Mouse (Mus musculus) forebrain, embryonic 14.5 days (tissue): ENCODE data around the gene Sdhc. TPM values are rescaled to one million over a fixed set of nuclear protein-coding genes. Genes with fewer than 3 reads are reported as not detected.

Experiments used
- ATAC-seq: fragments of 200-750 bp; cut with Nextera tagmentation; 2 replicates; pipeline ENCODE4 v1.8.0; 2017; ENCODE audit warnings: mild to moderate bottlenecking, moderate library complexity
- DNase-seq: peaks from one replicate; pipeline ENCODE4 v3.0.0-alpha.2; 2015; ENCODE audit warnings: low spot score
- H3K27ac ChIP-seq: fragments of 300-500 bp; sonication (generic); 2 replicates; pipeline ENCODE4 v1.5.1; 2014; ENCODE audit warnings: low read depth, mild to moderate bottlenecking, control low read depth, low read length, moderate library complexity
- H3K27me3 ChIP-seq: fragments of 300-500 bp; sonication (generic); replicated peaks from 2 replicates; pipeline ENCODE4 v1.6.1; 2014; ENCODE audit warnings: low read length, control low read depth, mixed read lengths; ENCODE audit not compliant: control insufficient read depth, insufficient read depth
- H3K36me3 ChIP-seq: fragments of 300-500 bp; sonication (generic); 2 replicates; pipeline ENCODE4 v1.6.1; 2014; ENCODE audit warnings: low read length, control low read depth; ENCODE audit not compliant: control insufficient read depth, insufficient read depth
- H3K4me1 ChIP-seq: fragments of 300-500 bp; sonication (generic); 2 replicates; pipeline ENCODE4 v1.6.1; 2014; ENCODE audit warnings: antibody characterized with exemption, low read length, control low read depth; ENCODE audit not compliant: control insufficient read depth, insufficient read depth
- H3K4me2 ChIP-seq: fragments of 300-500 bp; sonication (generic); 2 replicates; pipeline ENCODE4 v1.6.1; 2014; ENCODE audit warnings: mild to moderate bottlenecking, control low read depth, low read length
- H3K4me3 ChIP-seq: fragments of 300-500 bp; sonication (generic); 2 replicates; pipeline ENCODE4 v1.5.1; 2014; ENCODE audit warnings: low read depth, low read length, control low read depth
- H3K9ac ChIP-seq: fragments of 300-500 bp; sonication (generic); 2 replicates; pipeline ENCODE4 v1.6.1; 2014; ENCODE audit warnings: mild to moderate bottlenecking, low read length, control low read depth, moderate library complexity
- H3K9me3 ChIP-seq: fragments of 300-500 bp; sonication (generic); replicated peaks from 2 replicates; pipeline ENCODE4 v1.6.1; 2016; ENCODE audit warnings: low read length, control low read depth, mixed read lengths; ENCODE audit not compliant: control insufficient read depth
- WGBS: fragments of 180-500 bp; shearing (Covaris S2); extraction: QIAGEN DNeasy Blood & Tissue Kit; methylation state at CpG from one replicate; pipeline ENCODE4 v1.1.7; 2014; 5-methylcytosine and 5-hydroxymethylcytosine counted together
- polyA plus RNA-seq: library from polyadenylated mRNA; unstranded; fragments of >200 nt; fragmentation: Nextera tagmentation; extraction: Ambion mirVana; gene quantifications from 2 replicates; pipeline ENCODE4 v1.2.1, GENCODE M21; 2014

Gene Sdhc
- polyA plus RNA-seq, 1 experiment from 2014 or later, result 310 TPM

- Histone ChIP-seq H3K27me3 (no peaks in the 10 kb centered on the region), H3K4me3 (peak overlapping the region; percentile 55), H3K36me3 (no peaks in the 10 kb centered on the region), H3K27ac (peak overlapping the region; percentile 75; the same call in 1 of the 2 replicates), H3K4me1 (0 out of 2 replicates have a peak, but pooled peaks cover 2% of the 10 kb centered on the region), H3K4me2 (peak overlapping the region; percentile 51), H3K9ac (peak overlapping the region; percentile 68), H3K9me3 (no peaks in the 10 kb centered on the region)
- peak; percentile 90 for ATAC-seq
- DNase-seq, result peak; percentile 87
- under 1% methylated on average over 38 of the region's 40 CpGs for WGBS
Observed at GRCm38 (mm10) chr1:171101733-171102546, 48.5 kb downstream of the Sdhc start.

- ATAC-seq, result no peak
- 0 out of 2 replicates have a peak, but pooled peaks cover 2% of the 10 kb centered on the region for H3K4me1 ChIP-seq
Observed at GRCm38 (mm10) chr1:171101033-171101432, 49.4 kb downstream of the Sdhc start.

DNA sequence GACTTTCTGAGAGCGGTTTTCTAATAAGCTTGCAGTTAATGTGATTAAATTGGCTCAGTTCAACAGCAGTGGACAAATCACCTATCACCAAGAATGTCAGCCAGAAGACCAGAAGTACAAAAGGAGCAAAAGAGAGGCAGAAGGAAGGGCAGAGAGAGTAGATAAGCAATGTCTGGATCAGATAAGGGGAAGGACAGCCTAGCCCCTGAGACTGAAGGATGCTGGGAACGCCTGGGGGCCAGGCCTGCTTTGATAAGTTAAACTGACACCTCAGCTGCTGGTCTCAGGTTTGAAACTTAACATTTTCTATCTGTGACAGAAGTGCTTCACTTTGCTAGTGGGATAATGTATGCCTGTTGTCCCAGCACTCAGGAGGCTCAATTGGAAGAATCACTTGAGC is 52.8 kb downstream of the Sdhc start:
- Histone ChIP-seq H3K36me3 (no peaks in the 10 kb centered on the region), H3K27me3 (no peaks in the 10 kb centered on the region), H3K27ac (no peak overlapping the region), H3K9me3 (no peaks in the 10 kb centered on the region), H3K9ac (no peak overlapping the region), H3K4me1 (no peaks in the 10 kb centered on the region), H3K4me3 (no peak overlapping the region), H3K4me2 (no peak overlapping the region)
- whole genome bisulfite sequencing, result 48% methylated on average over 2 of the region's 2 CpGs
- no peak for ATAC-seq
- DNase-seq, result no peak

More at GRCm38 (mm10) chr1:171101033-171101432, 49.4 kb downstream of the Sdhc start:
- H3K27me3 ChIP-seq, result no peaks in the 10 kb centered on the region
- H3K27ac ChIP-seq, result no peak overlapping the region
- H3K36me3 ChIP-seq, result no peaks in the 10 kb centered on the region
- WGBS, result 62% methylated on average over 2 of the region's 2 CpGs
- no peak overlapping the region for H3K4me3 ChIP-seq
- no peak overlapping the region for H3K9ac ChIP-seq
- DNase-seq, result no peak
- H3K9me3 ChIP-seq, result no peaks in the 10 kb centered on the region
- no peak overlapping the region for H3K4me2 ChIP-seq

DNA sequence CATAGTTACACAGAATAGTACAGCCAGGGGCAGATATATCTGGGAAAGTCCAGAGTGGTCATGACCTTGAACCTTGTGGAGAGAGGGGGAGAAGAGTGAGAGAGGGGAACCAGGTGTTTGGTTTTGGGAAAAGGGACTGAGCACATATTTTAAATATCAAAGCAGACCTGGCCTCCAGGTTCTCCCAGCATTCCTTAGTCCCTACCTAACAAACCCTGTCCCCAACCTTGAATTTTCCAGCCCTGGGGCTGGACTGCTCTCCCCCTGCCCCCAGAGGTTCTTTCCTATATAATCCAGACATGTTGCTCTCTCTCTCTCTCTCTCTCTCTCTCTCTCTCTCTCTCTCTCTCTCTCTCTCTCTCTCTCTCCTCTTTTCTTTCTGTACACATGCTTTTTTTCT is 53.3 kb downstream of the Sdhc start:
- no peaks in the 10 kb centered on the region for H3K9me3 ChIP-seq
- DNase-seq, result no peak
- H3K36me3 ChIP-seq, result no peaks in the 10 kb centered on the region
- no peak overlapping the region for H3K9ac ChIP-seq
- H3K4me2 ChIP-seq, result no peak overlapping the region
- H3K27ac ChIP-seq, result no peak overlapping the region
- H3K27me3 ChIP-seq, result no peaks in the 10 kb centered on the region
- no peaks in the 10 kb centered on the region for H3K4me1 ChIP-seq
- no peak for ATAC-seq
- H3K4me3 ChIP-seq, result no peak overlapping the region

DNA sequence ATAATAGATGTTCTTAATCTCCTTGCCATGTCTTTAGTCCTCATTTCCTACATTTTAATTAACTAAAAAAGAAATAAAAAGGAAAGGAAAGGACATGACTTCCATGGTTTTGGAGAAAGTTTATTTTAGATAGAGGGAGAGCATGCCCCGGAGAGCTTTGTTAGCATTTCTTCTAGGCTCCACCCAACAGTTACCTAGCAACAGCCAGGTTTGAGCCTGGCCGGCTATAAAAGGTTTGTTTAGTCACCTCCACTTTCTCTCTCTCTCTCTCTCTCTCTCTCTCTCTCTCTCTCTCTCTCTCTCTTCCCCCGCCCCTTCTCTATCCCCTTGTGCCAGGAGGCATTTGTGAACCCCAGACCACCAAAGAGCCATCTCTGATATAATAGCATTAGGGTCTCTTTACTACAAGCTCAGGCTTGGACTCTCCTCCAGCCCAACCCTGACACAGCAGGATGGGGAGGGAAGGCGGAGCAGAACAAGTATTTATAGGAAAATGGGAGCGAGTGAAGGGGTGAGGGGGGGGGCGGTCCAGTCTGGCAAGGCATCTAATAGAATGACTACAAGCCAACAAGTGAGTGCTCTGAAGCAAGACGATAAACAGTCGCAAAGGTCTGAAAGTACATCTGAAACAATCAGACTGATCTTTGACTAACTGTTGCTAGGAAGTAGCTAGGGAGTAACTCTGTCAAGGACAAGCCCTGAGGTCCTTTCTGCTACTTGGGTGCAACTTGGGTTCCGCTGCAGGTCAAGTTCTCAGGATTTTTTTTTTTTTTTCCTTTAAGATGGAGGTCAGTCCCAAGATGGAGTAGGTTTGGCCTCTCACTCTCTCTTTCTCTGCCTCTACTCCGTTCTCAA is 54.1 kb downstream of the Sdhc start:
- DNase-seq (no peak), ATAC-seq (no peak)
- Histone ChIP-seq H3K4me1 (no peaks in the 10 kb centered on the region), H3K27ac (no peak overlapping the region), H3K9me3 (no peaks in the 10 kb centered on the region), H3K36me3 (no peaks in the 10 kb centered on the region), H3K4me2 (no peak overlapping the region), H3K4me3 (no peak overlapping the region), H3K9ac (no peak overlapping the region), H3K27me3 (no peaks in the 10 kb centered on the region)
- 20% methylated on average over 10 of the region's 10 CpGs for WGBS

- H3K4me1 ChIP-seq, result no peaks in the 10 kb centered on the region
- ATAC-seq (no peak), DNase-seq (no peak)
- H3K9ac ChIP-seq, result no peak overlapping the region
- WGBS, result 82% methylated on average over 4 of the region's 4 CpGs
- H3K27me3 ChIP-seq, result no peaks in the 10 kb centered on the region
- H3K36me3 ChIP-seq, result no peaks in the 10 kb centered on the region
- H3K9me3 ChIP-seq, result no peaks in the 10 kb centered on the region
- no peak overlapping the region for H3K27ac ChIP-seq
- no peak overlapping the region for H3K4me3 ChIP-seq
- H3K4me2 ChIP-seq, result no peak overlapping the region
Observed at GRCm38 (mm10) chr1:171094424-171094823, 56.0 kb downstream of the Sdhc start.

DNA sequence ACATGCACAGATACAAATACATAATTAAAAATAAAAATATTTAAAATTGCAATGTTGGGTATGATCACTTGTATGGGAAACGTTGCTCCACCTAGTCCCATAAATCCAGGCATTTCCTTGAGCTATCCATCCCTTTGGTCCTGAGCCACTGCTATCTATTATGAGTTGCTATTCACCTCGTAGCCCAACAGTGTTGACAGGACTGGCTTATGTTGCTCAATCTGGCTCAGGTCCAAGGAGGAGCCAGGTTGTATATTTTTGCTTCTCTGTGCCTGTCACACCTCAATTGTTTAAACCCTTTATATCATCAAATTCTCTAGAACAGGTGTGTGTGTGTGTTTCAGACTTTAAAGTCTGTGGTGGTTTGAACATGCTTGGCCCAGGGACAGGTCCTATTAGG is 59.6 kb downstream of the Sdhc start:
- no peak overlapping the region for H3K9ac ChIP-seq
- H3K4me2 ChIP-seq, result no peak overlapping the region
- no peaks in the 10 kb centered on the region for H3K27me3 ChIP-seq
- ATAC-seq (no peak), DNase-seq (no peak)
- H3K9me3 ChIP-seq, result no peaks in the 10 kb centered on the region
- no peaks in the 10 kb centered on the region for H3K4me1 ChIP-seq
- no peak overlapping the region for H3K4me3 ChIP-seq
- 76% methylated on average over 2 of the region's 2 CpGs for WGBS
- H3K27ac ChIP-seq, result no peak overlapping the region
- H3K36me3 ChIP-seq, result no peaks in the 10 kb centered on the region

- Histone ChIP-seq H3K27ac (no peak overlapping the region), H3K4me3 (no peak overlapping the region), H3K27me3 (no peaks in the 10 kb centered on the region), H3K9me3 (no peaks in the 10 kb centered on the region), H3K36me3 (no peaks in the 10 kb centered on the region), H3K9ac (no peak overlapping the region), H3K4me2 (no peak overlapping the region), H3K4me1 (no peaks in the 10 kb centered on the region)
- 89% methylated on average over 1 of the region's 1 CpGs for WGBS
- no peak for ATAC-seq
- DNase-seq, result no peak
Observed at GRCm38 (mm10) chr1:171089891-171090290, 60.5 kb downstream of the Sdhc start.
